Mouse (Mus musculus): ENCODE measurements at regions not wholly inside any gene's neighbourhood (a gene's known extent, or its start where the extent isn't known, plus 50 kb on each side); places are given as distances from the start of the nearest gene placed in this dataset.

DNA sequence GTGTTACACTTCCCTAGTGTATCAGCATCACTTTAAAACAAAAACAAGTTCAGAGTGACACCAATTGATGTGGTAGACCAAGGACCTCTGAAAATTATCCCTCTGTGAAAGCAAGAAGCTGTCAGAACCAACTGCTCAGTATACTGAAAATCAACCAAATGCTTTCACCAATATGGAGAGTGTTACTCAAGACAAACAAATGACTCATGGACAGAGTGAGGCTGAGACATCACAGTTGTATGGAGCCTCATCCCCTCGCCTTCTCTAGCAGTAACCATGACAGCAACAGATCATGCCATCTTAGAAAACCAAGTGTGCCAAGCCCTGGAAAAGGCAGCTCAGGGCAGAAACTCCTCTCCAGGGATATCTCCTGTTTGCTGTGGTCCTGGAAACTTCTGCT is 267.3 kb upstream of the F930015N05Rik start:
- Histone ChIP-seq H3K4me1 (replicated peaks; ENCODE audit: control insufficient read depth, insufficient read depth, low read length) (no peaks in the 10 kb centered on the region), H3K27ac (ENCODE audit: low read length) (no peak overlapping the region), H3K36me3 (ENCODE audit: control insufficient read depth, insufficient read depth, low read length) (no peaks in the 10 kb centered on the region), H3K27me3 (ENCODE audit: control insufficient read depth, insufficient read depth, low read depth, low read length) (no peaks in the 10 kb centered on the region), H3K4me2 (ENCODE audit: low read depth, low read length) (no peak overlapping the region), H3K4me3 (ENCODE audit: low read length) (no peak overlapping the region), H3K9ac (ENCODE audit: low read length) (no peak overlapping the region), H3K9me3 (ENCODE audit: control insufficient read depth, low read length) (no peaks in the 10 kb centered on the region)
- WGBS: 36% methylated on average over 1 of the region's 1 CpGs
- peak; percentile 71 for ATAC-seq (ENCODE audit: low read depth)

DNA sequence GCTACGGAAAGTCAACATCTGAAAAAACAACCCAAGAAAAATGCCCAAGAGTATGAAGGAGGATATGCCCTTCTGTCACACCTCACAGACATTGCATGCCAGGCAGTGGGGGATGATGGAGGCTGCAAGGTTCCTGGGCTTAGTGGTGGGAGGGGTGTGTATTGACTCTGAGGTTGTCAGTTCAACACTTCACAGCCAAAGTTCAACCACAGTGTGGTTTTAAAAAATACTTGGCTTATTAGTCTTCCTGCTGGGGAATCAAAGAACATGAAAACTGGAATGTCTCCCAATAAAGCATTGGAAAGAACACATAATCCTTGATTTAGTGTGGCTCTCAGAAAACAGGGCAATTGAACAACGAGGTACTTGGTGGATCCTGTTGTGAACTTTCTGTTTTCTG is 267.0 kb upstream of the Elac2 start:
- WGBS: 43% methylated on average over 2 of the region's 2 CpGs
- no peak for ATAC-seq (ENCODE audit: low read depth)
- H3K4me1 ChIP-seq (replicated peaks; ENCODE audit: control insufficient read depth, insufficient read depth, low read length): no peaks in the 10 kb centered on the region
- H3K9ac ChIP-seq (ENCODE audit: low read length): no peak overlapping the region
- no peak overlapping the region for H3K4me3 ChIP-seq (ENCODE audit: low read length)
- H3K27ac ChIP-seq (ENCODE audit: low read length): no peak overlapping the region
- no peaks in the 10 kb centered on the region for H3K27me3 ChIP-seq (ENCODE audit: control insufficient read depth, insufficient read depth, low read depth, low read length)
- 0 out of 2 replicates have a peak, but pooled peaks cover 3% of the 10 kb centered on the region for H3K9me3 ChIP-seq (ENCODE audit: control insufficient read depth, low read length)
- H3K4me2 ChIP-seq (ENCODE audit: low read depth, low read length): no peak overlapping the region
- H3K36me3 ChIP-seq (ENCODE audit: control insufficient read depth, insufficient read depth, low read length): no peaks in the 10 kb centered on the region

DNA sequence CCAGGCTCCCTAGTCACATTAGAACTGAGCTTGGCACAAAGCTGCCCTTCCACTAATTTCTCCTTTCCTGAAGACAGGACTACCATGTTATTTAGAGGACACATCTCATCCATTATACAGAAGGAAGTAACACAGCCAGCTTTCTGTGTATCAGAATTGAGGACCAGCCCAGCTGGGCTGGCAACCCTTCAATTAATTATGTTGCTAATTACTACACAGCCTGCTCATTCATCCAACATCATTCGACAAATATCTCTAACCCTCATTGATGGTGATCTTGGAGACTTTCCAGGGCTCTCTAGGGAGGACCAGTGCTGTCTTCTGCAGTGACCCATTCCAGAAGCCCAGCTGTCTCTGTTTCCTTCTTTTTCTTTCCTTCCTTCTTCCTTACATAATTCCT is 263.7 kb upstream of the Elac2 start:
- ATAC-seq (ENCODE audit: low read depth): no peak
- Histone ChIP-seq H3K9ac (ENCODE audit: low read length) (no peak overlapping the region), H3K4me3 (ENCODE audit: low read length) (no peak overlapping the region), H3K27ac (ENCODE audit: low read length) (no peak overlapping the region), H3K9me3 (ENCODE audit: control insufficient read depth, low read length) (0 out of 2 replicates have a peak, but pooled peaks cover 2% of the 10 kb centered on the region), H3K36me3 (ENCODE audit: control insufficient read depth, insufficient read depth, low read length) (no peaks in the 10 kb centered on the region), H3K27me3 (ENCODE audit: control insufficient read depth, insufficient read depth, low read depth, low read length) (no peaks in the 10 kb centered on the region), H3K4me1 (replicated peaks; ENCODE audit: control insufficient read depth, insufficient read depth, low read length) (no peaks in the 10 kb centered on the region), H3K4me2 (ENCODE audit: low read depth, low read length) (no peak overlapping the region)
- 36% methylated on average over 1 of the region's 1 CpGs for WGBS

DNA sequence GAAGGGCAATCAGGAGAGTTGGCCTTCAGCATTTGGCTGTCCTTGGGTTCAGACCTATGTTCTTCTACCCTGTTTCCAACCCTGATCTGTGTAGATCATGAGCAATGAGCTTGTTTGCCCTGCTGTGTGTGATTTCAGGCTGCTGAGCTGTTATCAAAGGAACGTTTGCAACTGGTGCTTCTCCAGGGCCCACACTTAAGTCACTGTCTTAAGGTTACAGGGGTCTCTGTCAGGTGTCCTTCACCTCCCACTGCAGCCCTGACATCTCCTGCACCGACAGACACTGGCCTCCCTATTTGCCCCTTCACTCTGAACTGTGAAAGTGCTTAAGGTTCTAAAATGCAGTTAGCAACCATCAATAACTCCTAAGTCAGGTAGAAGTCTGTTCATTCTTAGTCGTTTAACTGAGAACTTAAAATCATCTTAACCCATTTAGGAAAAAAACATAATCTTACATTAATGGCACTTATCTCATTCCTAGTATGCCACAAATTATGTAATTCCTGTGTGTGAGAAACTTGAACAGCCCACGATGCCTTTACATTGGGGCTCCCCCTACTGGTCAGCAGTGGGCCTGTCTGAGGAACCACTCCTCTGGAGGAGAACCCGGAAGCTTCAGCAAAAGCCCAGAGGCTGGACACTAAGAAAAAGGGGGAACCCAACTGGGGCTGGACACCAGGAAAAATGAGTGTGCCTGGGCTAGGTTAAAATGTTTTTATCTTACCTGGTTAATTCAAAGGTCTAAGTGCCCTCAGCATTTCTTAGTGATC is 260.3 kb upstream of the Elac2 start:
- H3K9me3 ChIP-seq (ENCODE audit: control insufficient read depth, low read length): no peaks in the 10 kb centered on the region
- WGBS: 8% methylated on average over 5 of the region's 5 CpGs
- no peak overlapping the region for H3K27ac ChIP-seq (ENCODE audit: low read length)
- no peak overlapping the region for H3K4me2 ChIP-seq (ENCODE audit: low read depth, low read length)
- H3K4me1 ChIP-seq (replicated peaks; ENCODE audit: control insufficient read depth, insufficient read depth, low read length): peaks cover 4% of the 10 kb centered on the region
- ATAC-seq (ENCODE audit: low read depth): peak; percentile 84
- H3K4me3 ChIP-seq (ENCODE audit: low read length): no peak overlapping the region
- H3K27me3 ChIP-seq (ENCODE audit: control insufficient read depth, insufficient read depth, low read depth, low read length): no peaks in the 10 kb centered on the region
- H3K9ac ChIP-seq (ENCODE audit: low read length): no peak overlapping the region
- H3K36me3 ChIP-seq (ENCODE audit: control insufficient read depth, insufficient read depth, low read length): no peaks in the 10 kb centered on the region

DNA sequence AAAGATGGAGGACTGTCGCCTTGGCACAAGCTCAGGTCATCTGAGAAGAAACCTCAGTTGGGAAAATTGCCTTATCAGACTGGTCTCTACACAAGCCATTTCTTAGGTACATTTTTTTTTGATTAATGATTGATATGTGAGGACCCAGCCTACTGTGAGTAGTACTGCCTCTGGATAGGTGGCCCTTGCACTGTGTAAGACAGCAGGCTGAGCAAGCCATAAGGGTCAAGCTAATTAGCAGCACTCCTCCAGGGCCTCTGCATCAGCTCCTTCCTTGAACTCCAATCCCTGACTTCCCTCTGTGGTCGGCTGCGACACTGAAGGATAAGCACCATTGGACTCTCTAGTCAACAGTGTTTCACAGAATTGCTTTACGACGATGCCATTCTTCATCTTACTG is 252.6 kb upstream of the Elac2 start:
- no peak overlapping the region for H3K9ac ChIP-seq (ENCODE audit: low read length)
- H3K4me2 ChIP-seq (ENCODE audit: low read depth, low read length): no peak overlapping the region
- no peaks in the 10 kb centered on the region for H3K27me3 ChIP-seq (ENCODE audit: control insufficient read depth, insufficient read depth, low read depth, low read length)
- H3K4me1 ChIP-seq (replicated peaks; ENCODE audit: control insufficient read depth, insufficient read depth, low read length): peaks cover 4% of the 10 kb centered on the region
- ATAC-seq (ENCODE audit: low read depth): no peak
- H3K9me3 ChIP-seq (ENCODE audit: control insufficient read depth, low read length): no peaks in the 10 kb centered on the region
- no peaks in the 10 kb centered on the region for H3K36me3 ChIP-seq (ENCODE audit: control insufficient read depth, insufficient read depth, low read length)
- no peak overlapping the region for H3K4me3 ChIP-seq (ENCODE audit: low read length)
- 85% methylated on average over 5 of the region's 5 CpGs for WGBS
- no peak overlapping the region for H3K27ac ChIP-seq (ENCODE audit: low read length)

DNA sequence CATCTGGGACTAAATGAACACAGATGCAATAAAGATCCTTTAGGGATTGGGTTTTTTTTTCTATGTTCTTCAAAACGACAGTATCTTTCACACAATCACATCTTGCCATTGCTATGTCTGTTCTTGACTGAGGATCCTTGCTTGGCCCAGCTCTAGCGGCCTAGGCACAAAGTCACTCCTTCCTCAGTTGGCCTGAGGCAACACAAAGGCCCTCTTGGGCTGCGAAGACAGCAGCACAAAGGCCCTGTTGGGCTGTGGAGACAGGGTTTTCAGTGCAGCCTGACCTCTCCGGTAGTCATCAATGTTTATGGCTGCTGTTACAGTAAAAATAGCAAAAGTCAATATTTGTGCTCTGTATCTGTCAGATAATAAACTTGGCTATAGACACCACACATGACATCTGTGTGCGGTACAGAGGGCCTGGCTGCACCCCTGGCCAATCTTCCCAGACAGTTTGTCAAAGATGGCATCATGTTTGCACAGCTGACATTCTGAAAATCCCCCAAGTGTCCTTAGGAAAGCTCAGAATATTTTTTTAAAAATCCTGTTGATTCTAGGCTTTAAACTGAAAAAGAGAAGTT is 250.9 kb upstream of the Elac2 start:
- H3K36me3 ChIP-seq (ENCODE audit: control insufficient read depth, insufficient read depth, low read length): no peaks in the 10 kb centered on the region
- H3K4me3 ChIP-seq (ENCODE audit: low read length): no peak overlapping the region
- no peaks in the 10 kb centered on the region for H3K27me3 ChIP-seq (ENCODE audit: control insufficient read depth, insufficient read depth, low read depth, low read length)
- no peak for ATAC-seq (ENCODE audit: low read depth)
- H3K9me3 ChIP-seq (ENCODE audit: control insufficient read depth, low read length): no peaks in the 10 kb centered on the region
- 64% methylated on average over 5 of the region's 5 CpGs for WGBS
- peaks cover 1% of the 10 kb centered on the region for H3K4me1 ChIP-seq (replicated peaks; ENCODE audit: control insufficient read depth, insufficient read depth, low read length)
- no peak overlapping the region for H3K4me2 ChIP-seq (ENCODE audit: low read depth, low read length)
- H3K27ac ChIP-seq (ENCODE audit: low read length): no peak overlapping the region
- H3K9ac ChIP-seq (ENCODE audit: low read length): no peak overlapping the region

DNA sequence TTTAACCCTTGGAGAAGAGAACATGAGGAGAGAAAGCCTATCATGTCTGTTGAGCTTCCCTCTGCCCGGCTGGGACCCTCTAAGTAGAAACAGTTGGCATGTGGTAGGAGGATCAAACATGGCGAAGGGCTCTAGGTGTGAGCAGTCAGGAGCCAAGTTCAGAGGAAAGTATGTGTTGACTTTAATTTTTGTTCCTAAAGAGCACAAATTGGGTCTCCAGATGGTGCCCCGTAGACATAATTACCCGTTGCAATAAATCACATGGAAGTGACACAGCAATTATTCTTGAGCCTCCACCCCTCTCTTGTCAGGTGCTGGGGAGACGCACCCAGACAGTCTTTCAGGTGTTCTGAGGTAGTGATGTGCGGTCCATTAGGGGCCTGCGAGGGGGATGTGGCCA is 239.9 kb upstream of the Elac2 start:
- Histone ChIP-seq H3K4me1 (replicated peaks; ENCODE audit: control insufficient read depth, insufficient read depth, low read length) (no peaks in the 10 kb centered on the region), H3K27me3 (ENCODE audit: control insufficient read depth, insufficient read depth, low read depth, low read length) (no peaks in the 10 kb centered on the region), H3K9ac (ENCODE audit: low read length) (no peak overlapping the region), H3K4me3 (ENCODE audit: low read length) (no peak overlapping the region), H3K36me3 (ENCODE audit: control insufficient read depth, insufficient read depth, low read length) (no peaks in the 10 kb centered on the region), H3K4me2 (ENCODE audit: low read depth, low read length) (no peak overlapping the region), H3K27ac (ENCODE audit: low read length) (no peak overlapping the region), H3K9me3 (ENCODE audit: control insufficient read depth, low read length) (no peaks in the 10 kb centered on the region)
- no peak for ATAC-seq (ENCODE audit: low read depth)
- WGBS: 73% methylated on average over 7 of the region's 7 CpGs

DNA sequence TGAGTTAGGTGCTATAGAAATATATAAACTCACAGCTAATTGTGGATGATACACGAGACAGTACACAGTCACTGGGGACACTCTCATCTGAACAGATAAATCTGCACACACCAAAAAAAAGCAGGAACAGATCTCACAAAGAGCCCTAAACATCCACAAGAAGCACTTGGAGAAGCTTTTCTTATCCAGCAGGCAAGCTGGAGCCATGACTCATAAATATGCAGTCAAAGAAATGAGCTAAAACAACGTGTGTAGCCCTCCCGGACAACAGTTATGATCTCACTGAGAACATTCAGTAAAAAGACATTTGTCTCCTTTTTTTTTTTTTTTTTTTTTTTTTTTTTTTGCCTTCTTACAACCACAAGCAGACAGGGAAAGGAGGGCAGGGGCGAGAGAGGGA is 235.1 kb upstream of the Elac2 start:
- WGBS: 41% methylated on average over 4 of the region's 4 CpGs
- H3K4me2 ChIP-seq (ENCODE audit: low read depth, low read length): no peak overlapping the region
- H3K27ac ChIP-seq (ENCODE audit: low read length): no peak overlapping the region
- H3K4me3 ChIP-seq (ENCODE audit: low read length): no peak overlapping the region
- H3K36me3 ChIP-seq (ENCODE audit: control insufficient read depth, insufficient read depth, low read length): no peaks in the 10 kb centered on the region
- H3K4me1 ChIP-seq (replicated peaks; ENCODE audit: control insufficient read depth, insufficient read depth, low read length): no peaks in the 10 kb centered on the region
- no peak overlapping the region for H3K9ac ChIP-seq (ENCODE audit: low read length)
- no peaks in the 10 kb centered on the region for H3K9me3 ChIP-seq (ENCODE audit: control insufficient read depth, low read length)
- no peaks in the 10 kb centered on the region for H3K27me3 ChIP-seq (ENCODE audit: control insufficient read depth, insufficient read depth, low read depth, low read length)
- no peak for ATAC-seq (ENCODE audit: low read depth)

DNA sequence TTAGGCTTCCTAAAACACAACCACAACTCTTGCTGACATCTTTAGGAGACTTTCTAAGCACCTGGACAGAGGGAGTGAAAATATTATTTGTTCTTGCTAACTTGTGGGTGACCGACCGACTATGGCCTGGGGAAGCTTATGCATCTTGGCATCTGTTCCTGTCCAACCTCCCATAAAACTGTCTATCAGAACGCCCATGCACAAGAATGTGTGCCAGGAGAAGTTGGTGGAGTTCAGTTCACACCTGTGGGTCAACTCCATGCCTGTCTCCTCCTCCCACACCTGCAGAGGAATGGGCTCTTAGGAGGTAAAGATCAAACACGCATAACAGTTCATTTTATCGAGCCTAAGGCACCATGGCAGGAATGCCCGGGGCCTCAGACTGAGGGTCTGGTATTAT is 232.7 kb upstream of the Elac2 start:
- H3K9me3 ChIP-seq (ENCODE audit: control insufficient read depth, low read length): no peaks in the 10 kb centered on the region
- no peak overlapping the region for H3K4me3 ChIP-seq (ENCODE audit: low read length)
- no peak overlapping the region for H3K4me2 ChIP-seq (ENCODE audit: low read depth, low read length)
- no peak overlapping the region for H3K27ac ChIP-seq (ENCODE audit: low read length)
- H3K36me3 ChIP-seq (ENCODE audit: control insufficient read depth, insufficient read depth, low read length): no peaks in the 10 kb centered on the region
- no peak overlapping the region for H3K9ac ChIP-seq (ENCODE audit: low read length)
- WGBS: 56% methylated on average over 6 of the region's 6 CpGs
- no peak for ATAC-seq (ENCODE audit: low read depth)
- H3K27me3 ChIP-seq (ENCODE audit: control insufficient read depth, insufficient read depth, low read depth, low read length): no peaks in the 10 kb centered on the region
- H3K4me1 ChIP-seq (replicated peaks; ENCODE audit: control insufficient read depth, insufficient read depth, low read length): no peaks in the 10 kb centered on the region

Data from lung, embryonic 16.5 days (tissue).